Comparison of ENCODE assay signal across 13 mouse cellular contexts in genomic region chr4:119275226-119275625, GRCm38 (mm10). TPM values are rescaled to one million over a fixed set of nuclear protein-coding genes. Genes with fewer than 3 reads are reported as not detected.
DNase-seq lines count a peak whose midpoint lies in the region; ATAC-seq and TF ChIP-seq lines count a peak whose summit lies in the region.
"Had no signal": no experiment of that assay in that cellular context is flagged by ENCODE, and none has a peak within 500 bp of the region (broad histone marks: within the 10 kb centered on the region; RNA-seq: fewer than 3 reads in every experiment).

No protein-coding gene starts in this region.

- no peaks in the 10 kb centered on the region for H3K27me3 ChIP-seq in heart, embryonic 15.5 days
- no peaks in the 10 kb centered on the region for H3K27me3 ChIP-seq in lung, postnatal 0 days (replicated peaks; ENCODE audit: insufficient read depth, low read length)
- H3K27me3 ChIP-seq: hindbrain, embryonic 12.5 days had no signal

- no peak overlapping the region for H3K4me2 ChIP-seq in heart, embryonic 15.5 days
- H3K4me2 ChIP-seq in lung, postnatal 0 days (replicated peaks; ENCODE audit: low read depth, low read length), result no peak overlapping the region
- H3K4me2 ChIP-seq: hindbrain, embryonic 12.5 days had no signal

- H3K27ac ChIP-seq in ES-E14 (ENCODE audit: insufficient read depth, low read depth, low read length, poor library complexity, severe bottlenecking), result no peak overlapping the region
- H3K27ac ChIP-seq in heart, embryonic 15.5 days, result peak overlapping the region; percentile 78
- peak overlapping the region; percentile 88 for H3K27ac ChIP-seq in lung, postnatal 0 days (ENCODE audit: low read length)
- H3K27ac ChIP-seq: embryonic facial prominence, embryonic 10.5 days; hindbrain, embryonic 12.5 days had no signal

- H3K9ac ChIP-seq in ES-E14 (ENCODE audit: insufficient read depth, low read depth, low read length, poor library complexity, severe bottlenecking), result no peak overlapping the region
- no peak overlapping the region for H3K9ac ChIP-seq in heart, embryonic 15.5 days
- no peak overlapping the region for H3K9ac ChIP-seq in lung, postnatal 0 days (replicated peaks; ENCODE audit: low read depth)
- H3K9ac ChIP-seq: hindbrain, embryonic 12.5 days had no signal

- peaks cover 37% of the 10 kb centered on the region for H3K36me3 ChIP-seq in ES-E14 (ENCODE audit: control insufficient read depth, insufficient read depth, low read length, poor library complexity, severe bottlenecking)
- peaks cover 80% of the 10 kb centered on the region for H3K36me3 ChIP-seq in heart, embryonic 15.5 days
- H3K36me3 ChIP-seq in lung, postnatal 0 days (ENCODE audit: insufficient read depth, low read length), result peaks cover 24% of the 10 kb centered on the region; the same call in 1 of the 2 replicates

- no peak for ATAC-seq in heart, embryonic 15.5 days (replicated peaks; ENCODE audit: insufficient number of reproducible peaks, insufficient read depth, low FRiP score, low read depth)
- peak; percentile 85 for ATAC-seq in lung, postnatal 0 days
- no peak for ATAC-seq in frontal cortex, adult (ENCODE audit: low TSS enrichment)
- ATAC-seq: CD4-positive, CD25-positive, alpha-beta regulatory T cell, adult 4 months; forebrain, embryonic 16.5 days had no signal

- TF ChIP-seq CTCF in lung, postnatal 0 days (IDR thresholded peaks at IDR 0.05), result peak; percentile 34

- intact Hi-C loops in heart, postnatal 14 days (cut with DNase I), result no loop called here

- WGBS in heart, embryonic 15.5 days, result 41% methylated on average over 2 of the region's 2 CpGs
- 47% methylated on average over 2 of the region's 2 CpGs for WGBS in lung, postnatal 0 days

- in situ Hi-C loops in ES-E14 (cut with MboI; ENCODE audit: low sequenced_read_pairs in 2 of 2, unreplicated experiment in 2 of 2), result no loop called here

- no peak overlapping the region for H3K4me3 ChIP-seq in ES-E14 (ENCODE audit: insufficient read depth in 1 of 2, low read depth in 1 of 2, low read length in 2 of 2, poor library complexity in 1 of 2, severe bottlenecking in 1 of 2)
- no peak overlapping the region for H3K4me3 ChIP-seq in heart, embryonic 15.5 days
- no peak overlapping the region for H3K4me3 ChIP-seq in lung, postnatal 0 days (ENCODE audit: low read depth, low read length)
- H3K4me3 ChIP-seq: embryonic facial prominence, embryonic 10.5 days; hindbrain, embryonic 12.5 days had no signal

- H3K9me3 ChIP-seq in ES-E14 (ENCODE audit: control insufficient read depth, insufficient read depth, low read depth, low read length), result no peaks in the 10 kb centered on the region
- H3K9me3 ChIP-seq in heart, embryonic 15.5 days (replicated peaks), result no peaks in the 10 kb centered on the region; the same call in 1 of the 2 replicates
- no peaks in the 10 kb centered on the region for H3K9me3 ChIP-seq in lung, postnatal 0 days (ENCODE audit: low read length)
- H3K9me3 ChIP-seq: embryonic facial prominence, embryonic 10.5 days; hindbrain, embryonic 12.5 days had no signal

- DNase-seq in heart, adult 8-10 months (ENCODE audit: low spot score), result peak; percentile 81
- DNase-seq in heart, postnatal 14 days, result no peak
- no peak for DNase-seq in ES-E14 (ENCODE audit: low read depth, low spot score)
- peak; percentile 74 for DNase-seq in lung, postnatal 0 days (ENCODE audit: low spot score)
- no peak for DNase-seq in layer of hippocampus, adult 9-10 months (ENCODE audit: low spot score)
- no peak for DNase-seq in layer of hippocampus, postnatal 36 days

- TF ChIP-seq EP300 in lung, postnatal 0 days (IDR thresholded peaks at IDR 0.05), result peak; percentile 97

- no peaks in the 10 kb centered on the region for H3K4me1 ChIP-seq in ES-E14 (ENCODE audit: control insufficient read depth in 2 of 2, insufficient read depth in 2 of 2, low read length in 2 of 2, poor library complexity in 1 of 2)
- H3K4me1 ChIP-seq in heart, embryonic 15.5 days (replicated peaks), result no peaks in the 10 kb centered on the region
- peaks cover 7% of the 10 kb centered on the region for H3K4me1 ChIP-seq in lung, postnatal 0 days (ENCODE audit: insufficient read depth, low read depth, low read length)
- H3K4me1 ChIP-seq: embryonic facial prominence, embryonic 10.5 days; hindbrain, embryonic 12.5 days had no signal

TF ChIP-seq in ES-E14, 5 proteins besides CTCF, POLR2A, EP300 and RAD21:
- TF ChIP-seq MAFK (IDR thresholded peaks at IDR 0.05; ENCODE audit: insufficient read depth, low read depth, low read length) (no peak), ZC3H11A (IDR thresholded peaks at IDR 0.05; ENCODE audit: borderline replicate concordance, low read depth, low read length) (no peak), ZNF384 (IDR thresholded peaks at IDR 0.05; ENCODE audit: low read depth, low read length) (no peak), CHD2 (IDR thresholded peaks at IDR 0.05; ENCODE audit: low read depth, low read length) (peak; percentile 59; the same call in 1 of the 2 replicates), HCFC1 (IDR thresholded peaks at IDR 0.05; ENCODE audit: borderline replicate concordance, insufficient read depth, low read length) (no peak)

RNA-seq across cellular contexts. Expression of gene Ybx1, which starts 19.2 kb away (rescaled TPM):
- total RNA-seq in heart, adult 8-10 months (2022), result 100 to 1,000 TPM; 675 to 878 (median 780) TPM
- total RNA-seq in heart, postnatal 14 days (2021), result 100 to 1,000 TPM; 725 to 726 TPM
- 574 and 855 TPM in 2 replicates for total RNA-seq in ES-E14 (2012; rRNA removed)
- 583 and 597 TPM in 2 replicates for polyA plus RNA-seq in heart, embryonic 15.5 days (2015; fragmentation: Nextera tagmentation; extraction: Ambion mirVana)
- 391 and 412 TPM in 2 replicates for polyA plus RNA-seq in lung, postnatal 0 days (2015; fragmentation: Nextera tagmentation; extraction: Ambion mirVana)
- 100 to 1,000 TPM; 275 to 279 TPM for total RNA-seq in layer of hippocampus, postnatal 36 days (2021)

RNA-seq across cellular contexts. Expression of gene Cldn19, which starts 20.0 kb away (rescaled TPM):
- not detected for total RNA-seq in heart, adult 8-10 months (2022)
- total RNA-seq in heart, postnatal 14 days (2021), result under 1 TPM in 1 of 2 experiments, not detected in 1; 0.36 TPM
- 0.18 and 0.63 TPM in 2 replicates for total RNA-seq in ES-E14 (2012; rRNA removed)
- 0.23 TPM in 1 of 2 replicates, not detected in the other for polyA plus RNA-seq in heart, embryonic 15.5 days (2015; fragmentation: Nextera tagmentation; extraction: Ambion mirVana)
- not detected in 2 replicates for polyA plus RNA-seq in lung, postnatal 0 days (2015; fragmentation: Nextera tagmentation; extraction: Ambion mirVana)
- total RNA-seq in layer of hippocampus, postnatal 36 days (2021), result under 1 TPM; 0.20 to 0.42 TPM
- polyA plus RNA-seq: CD4-positive, CD25-positive, alpha-beta regulatory T cell, adult 4 months; embryonic facial prominence, embryonic 10.5 days; neural tube, embryonic 11.5 days had no signal

RNA-seq across cellular contexts. Expression of gene P3h1, which starts 42.5 kb away (rescaled TPM):
- total RNA-seq in heart, adult 8-10 months (2022), result 10 to 100 TPM in 2 of 4 experiments, 1 to 10 TPM in 2; 9.1 to 10.8 (median 10.3) TPM
- 10 to 100 TPM; 18.1 to 19.5 TPM for total RNA-seq in heart, postnatal 14 days (2021)
- 61.9 and 113 TPM in 2 replicates for total RNA-seq in ES-E14 (2012; rRNA removed)
- polyA plus RNA-seq in heart, embryonic 15.5 days (2015; fragmentation: Nextera tagmentation; extraction: Ambion mirVana), result 29.1 and 35.4 TPM in 2 replicates
- 29.4 and 32.2 TPM in 2 replicates for polyA plus RNA-seq in lung, postnatal 0 days (2015; fragmentation: Nextera tagmentation; extraction: Ambion mirVana)
- 10 to 100 TPM in 1 of 2 experiments, 1 to 10 TPM in 1; 9.2 to 11.9 TPM for total RNA-seq in layer of hippocampus, postnatal 36 days (2021)

RNA-seq across cellular contexts. Expression of gene AU022252, which starts 42.7 kb away (rescaled TPM):
- 10 to 100 TPM; 15.8 to 26.5 (median 22.3) TPM for total RNA-seq in heart, adult 8-10 months (2022)
- 10 to 100 TPM; 21.1 to 23.4 TPM for total RNA-seq in heart, postnatal 14 days (2021)
- total RNA-seq in ES-E14 (2012; rRNA removed), result 17.1 and 18.3 TPM in 2 replicates
- 23.9 and 24.4 TPM in 2 replicates for polyA plus RNA-seq in heart, embryonic 15.5 days (2015; fragmentation: Nextera tagmentation; extraction: Ambion mirVana)
- polyA plus RNA-seq in lung, postnatal 0 days (2015; fragmentation: Nextera tagmentation; extraction: Ambion mirVana), result 16.9 and 21.1 TPM in 2 replicates
- total RNA-seq in layer of hippocampus, postnatal 36 days (2021), result 10 to 100 TPM; 35.0 TPM

RNA-seq across cellular contexts. Expression of gene Ppih, which starts 45.1 kb away (rescaled TPM):
- 10 to 100 TPM in 2 of 4 experiments, 1 to 10 TPM in 2; 7.8 to 11.9 (median 9.5) TPM for total RNA-seq in heart, adult 8-10 months (2022)
- 10 to 100 TPM; 11.0 to 11.2 TPM for total RNA-seq in heart, postnatal 14 days (2021)
- 101 and 127 TPM in 2 replicates for total RNA-seq in ES-E14 (2012; rRNA removed)
- 38.1 and 41.9 TPM in 2 replicates for polyA plus RNA-seq in heart, embryonic 15.5 days (2015; fragmentation: Nextera tagmentation; extraction: Ambion mirVana)
- 25.7 and 25.8 TPM in 2 replicates for polyA plus RNA-seq in lung, postnatal 0 days (2015; fragmentation: Nextera tagmentation; extraction: Ambion mirVana)
- 10 to 100 TPM; 17.5 to 20.6 TPM for total RNA-seq in layer of hippocampus, postnatal 36 days (2021)

Comparison
In these comparisons a context has a peak if more than half of its experiments do, and no peak if none do; other contexts are left out.
1. DNase-seq: peak in heart, adult 8-10 months (single experiment) and lung, postnatal 0 days (single experiment); none in heart, postnatal 14 days (0 of 2), ES-E14 (single experiment), layer of hippocampus, adult 9-10 months (single experiment) and layer of hippocampus, postnatal 36 days (0 of 2).